ENCODE assay signal across 32 mouse cellular contexts in the genomic region with DNA sequence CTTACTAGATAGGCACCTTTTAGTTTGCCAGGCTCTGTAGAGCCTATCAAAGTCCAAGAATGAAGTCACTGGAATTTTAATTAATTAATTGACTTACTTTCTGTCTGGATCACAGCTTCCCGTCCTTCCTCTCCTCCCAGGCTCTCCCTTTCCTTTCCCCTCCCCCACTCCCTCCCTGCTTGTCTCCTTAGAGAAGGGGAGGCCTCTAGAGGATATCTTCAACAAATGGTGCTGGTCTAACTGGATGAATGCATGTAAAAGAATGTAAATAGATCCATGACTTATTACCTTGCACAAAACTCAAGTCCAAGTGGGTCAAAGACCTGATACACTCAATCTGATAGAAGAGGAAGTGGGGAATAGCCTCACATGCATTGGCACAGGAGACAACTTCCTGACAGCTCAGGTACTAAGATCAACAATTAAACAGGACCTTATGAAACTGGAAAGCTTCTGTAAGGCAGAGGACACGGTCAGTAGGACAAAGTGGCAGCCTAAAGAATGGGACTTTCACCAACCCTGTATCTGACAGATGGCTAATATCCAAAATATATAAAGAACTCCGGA. TPM values are rescaled to one million over a fixed set of nuclear protein-coding genes. Genes with fewer than 3 reads are reported as not detected.
DNase-seq lines count a peak whose midpoint lies in the region; ATAC-seq and TF ChIP-seq lines count a peak whose summit lies in the region.
"Had no signal": no experiment of that assay in that cellular context is flagged by ENCODE, and none has a peak within 500 bp of the region (broad histone marks: within the 10 kb centered on the region; RNA-seq: fewer than 3 reads in every experiment).

No protein-coding gene starts in this region.

- ATAC-seq in liver, postnatal 0 days, result peak; percentile 49; the same call in 1 of the 2 replicates
- ATAC-seq in liver, embryonic 11.5 days (replicated peaks; ENCODE audit: low FRiP score), result no peak
- ATAC-seq: forebrain, embryonic 14.5 days; midbrain, embryonic 16.5 days; Patski had no signal

- no peak for TF ChIP-seq EP300 in liver, postnatal 0 days (IDR thresholded peaks at IDR 0.05; ENCODE audit: low read depth)

- H3K9ac ChIP-seq in liver, postnatal 0 days (replicated peaks), result no peak overlapping the region
- no peak overlapping the region for H3K9ac ChIP-seq in liver, embryonic 11.5 days (ENCODE audit: low read depth, low read length)
- H3K9ac ChIP-seq: embryonic facial prominence, embryonic 12.5 days; heart, embryonic 15.5 days; hindbrain, embryonic 15.5 days; limb, embryonic 12.5 days; liver, embryonic 13.5 days had no signal

- no peak overlapping the region for H3K4me3 ChIP-seq in kidney, adult 2 months (ENCODE audit: insufficient read depth, low read depth, low read length)
- no peak overlapping the region for H3K4me3 ChIP-seq in liver, postnatal 0 days (ENCODE audit: low read depth, low read length)
- H3K4me3 ChIP-seq in liver, embryonic 11.5 days (ENCODE audit: low read depth, low read length), result no peak overlapping the region
- H3K4me3 ChIP-seq: embryonic facial prominence, embryonic 12.5 days; heart, embryonic 10.5 days; heart, embryonic 15.5 days; hindbrain, embryonic 15.5 days; layer of hippocampus, adult 2 months; left cerebral cortex, adult 2 months; limb, embryonic 12.5 days; liver, embryonic 13.5 days; midbrain, embryonic 10.5 days; myocyte had no signal

- no peak overlapping the region for H3K4me2 ChIP-seq in liver, postnatal 0 days (ENCODE audit: low read depth, low read length)
- no peak overlapping the region for H3K4me2 ChIP-seq in liver, embryonic 11.5 days
- H3K4me2 ChIP-seq: embryonic facial prominence, embryonic 12.5 days; heart, embryonic 15.5 days; hindbrain, embryonic 15.5 days; limb, embryonic 12.5 days; liver, embryonic 13.5 days had no signal

- H3K27me3 ChIP-seq in kidney, adult 2 months (replicated peaks; ENCODE audit: control insufficient read depth, insufficient read depth, low read length), result no peaks in the 10 kb centered on the region
- H3K27me3 ChIP-seq in liver, postnatal 0 days (ENCODE audit: insufficient read depth, low read length), result no peaks in the 10 kb centered on the region
- no peaks in the 10 kb centered on the region for H3K27me3 ChIP-seq in liver, embryonic 11.5 days (replicated peaks; ENCODE audit: control insufficient read depth, insufficient read depth, low read length)
- H3K27me3 ChIP-seq: embryonic facial prominence, embryonic 12.5 days; heart, embryonic 15.5 days; hindbrain, embryonic 15.5 days; limb, embryonic 12.5 days; liver, embryonic 13.5 days; Patski had no signal

- no peak for TF ChIP-seq POLR2A in kidney, adult 2 months (IDR thresholded peaks at IDR 0.05; ENCODE audit: low read depth, low read length)

- DNase-seq in embryo, embryonic 11 days, result peak; percentile 13
- no peak for DNase-seq in embryo, embryonic 10 days (ENCODE audit: low spot score)
- DNase-seq in kidney, adult 2 months, result peak; percentile 24
- no peak for DNase-seq in kidney, postnatal 4 days
- no peak for DNase-seq in liver, postnatal 0 days
- DNase-seq in liver, embryonic 11.5 days (ENCODE audit: low spot score), result no peak
- peak; percentile 21 for DNase-seq in urinary bladder, postnatal 14 days (ENCODE audit: low spot score)
- DNase-seq in urinary bladder, postnatal 10 days (ENCODE audit: low spot score), result no peak
- DNase-seq: adrenal gland, postnatal 10 days; cerebellum, adult 8-10 months; cerebellum, postnatal 25 days; gastrocnemius, postnatal 14 days; heart, postnatal 36 days; kidney, postnatal 14 days; liver, embryonic 13.5 days; lung, adult 2 months; right cerebral cortex, adult 18-20 months; thymus, adult 2 months; thymus, postnatal 36 days had no signal

- 35% methylated on average over 3 of the region's 3 CpGs for WGBS in kidney, adult 2 months
- 53% methylated on average over 3 of the region's 3 CpGs for WGBS in liver, postnatal 0 days (ENCODE audit: insufficient replicate concordance)
- WGBS in liver, embryonic 11.5 days, result 66% methylated on average over 3 of the region's 3 CpGs

- no peaks in the 10 kb centered on the region for H3K9me3 ChIP-seq in liver, postnatal 0 days (ENCODE audit: low read length)
- H3K9me3 ChIP-seq in liver, embryonic 11.5 days (ENCODE audit: control insufficient read depth, low read length), result no peaks in the 10 kb centered on the region
- H3K9me3 ChIP-seq: embryonic facial prominence, embryonic 12.5 days; G1E; heart, embryonic 10.5 days; heart, embryonic 15.5 days; hindbrain, embryonic 15.5 days; limb, embryonic 12.5 days; liver, embryonic 13.5 days; midbrain, embryonic 10.5 days had no signal

- no peaks in the 10 kb centered on the region for H3K36me3 ChIP-seq in kidney, adult 2 months (ENCODE audit: control insufficient read depth, insufficient read depth, low read length)
- H3K36me3 ChIP-seq in liver, postnatal 0 days (replicated peaks; ENCODE audit: insufficient read depth, low read length), result no peaks in the 10 kb centered on the region
- H3K36me3 ChIP-seq in liver, embryonic 11.5 days (ENCODE audit: control insufficient read depth, insufficient read depth, low read length), result no peaks in the 10 kb centered on the region
- H3K36me3 ChIP-seq: embryonic facial prominence, embryonic 12.5 days; G1E; heart, embryonic 10.5 days; heart, embryonic 15.5 days; hindbrain, embryonic 15.5 days; limb, embryonic 12.5 days; liver, embryonic 13.5 days; midbrain, embryonic 10.5 days had no signal

- TF ChIP-seq CTCF in kidney, adult 2 months (conservative IDR thresholded peaks at IDR 0.05; ENCODE audit: insufficient read depth, insufficient read length, low read depth, low read length), result no peak
- TF ChIP-seq CTCF in liver, postnatal 0 days (IDR thresholded peaks at IDR 0.05; ENCODE audit: low read depth), result no peak

- H3K27ac ChIP-seq in kidney, adult 2 months (ENCODE audit: insufficient read depth, low read depth, low read length), result no peak overlapping the region
- H3K27ac ChIP-seq in liver, postnatal 0 days (ENCODE audit: low read depth), result 0 out of 2 replicates have a peak overlapping the region, but pooled peaks have one; percentile 12
- H3K27ac ChIP-seq in liver, embryonic 11.5 days (ENCODE audit: low read depth, low read length), result no peak overlapping the region
- H3K27ac ChIP-seq: embryonic facial prominence, embryonic 12.5 days; heart, embryonic 10.5 days; heart, embryonic 15.5 days; hindbrain, embryonic 15.5 days; layer of hippocampus, adult 2 months; left cerebral cortex, adult 2 months; limb, embryonic 12.5 days; liver, embryonic 13.5 days; midbrain, embryonic 10.5 days had no signal

- 0 out of 2 replicates have a peak, but pooled peaks cover 5% of the 10 kb centered on the region for H3K4me1 ChIP-seq in kidney, adult 2 months (ENCODE audit: control insufficient read depth, insufficient read depth, low read length)
- peaks cover 3% of the 10 kb centered on the region; the same call in 1 of the 2 replicates for H3K4me1 ChIP-seq in liver, postnatal 0 days (ENCODE audit: insufficient read depth)
- no peaks in the 10 kb centered on the region for H3K4me1 ChIP-seq in liver, embryonic 11.5 days (replicated peaks; ENCODE audit: control insufficient read depth, insufficient read depth, low read length)
- H3K4me1 ChIP-seq: embryonic facial prominence, embryonic 12.5 days; limb, embryonic 12.5 days; liver, embryonic 13.5 days had no signal

RNA-seq across cellular contexts. Expression of a gene that starts 20.1 kb away (rescaled TPM):
- 3.4 and 4.3 TPM in 2 replicates for polyA plus RNA-seq in kidney, adult 2 months (2012; rRNA removed)
- polyA plus RNA-seq in liver, postnatal 0 days (2015; fragmentation: Nextera tagmentation; extraction: Ambion mirVana), result 3.7 and 3.9 TPM in 2 replicates
- 7.1 and 8.2 TPM in 2 replicates for polyA plus RNA-seq in liver, embryonic 11.5 days (2014; fragmentation: Nextera tagmentation; extraction: Ambion mirVana)

Comparison
In these comparisons a context has a peak if more than half of its experiments do, and no peak if none do; other contexts are left out.
1. DNase-seq: peak in embryo, embryonic 11 days (single experiment), kidney, adult 2 months (single experiment) and urinary bladder, postnatal 14 days (single experiment); none in embryo, embryonic 10 days (single experiment), kidney, postnatal 4 days (0 of 2), liver, postnatal 0 days (single experiment), liver, embryonic 11.5 days (single experiment) and urinary bladder, postnatal 10 days (single experiment).